9 mouse cellular contexts compared by ENCODE assay signal in the genomic region with DNA sequence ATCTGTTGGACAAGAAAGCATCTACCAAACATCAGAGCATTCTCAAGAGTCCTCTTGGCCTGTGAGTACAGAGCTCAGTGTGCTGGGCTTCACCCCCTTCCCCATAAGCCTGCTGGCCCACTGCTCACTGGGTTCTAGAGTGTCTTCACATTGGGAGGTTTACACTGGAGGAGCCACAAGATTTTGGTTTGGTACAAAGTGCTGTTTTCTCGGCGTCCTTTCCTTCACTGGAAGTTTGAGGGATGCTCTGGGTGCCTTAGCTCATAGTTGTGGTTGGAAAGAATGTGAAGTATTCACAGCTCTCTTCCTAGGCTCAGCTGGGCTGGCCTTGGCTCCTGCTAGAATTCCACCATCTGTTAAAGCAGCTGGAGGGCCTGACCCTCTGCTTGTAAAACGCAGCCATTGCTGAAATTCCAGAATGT. TPM values are rescaled to one million over a fixed set of nuclear protein-coding genes. Genes with fewer than 3 reads are reported as not detected.
A peak's percentile ranks its signal among the peaks of the same experiment; 100 is the strongest.
DNase-seq lines count a peak whose midpoint lies in the region; ATAC-seq and TF ChIP-seq lines count a peak whose summit lies in the region.
"Had no signal": no experiment of that assay in that cellular context is flagged by ENCODE, and none has a peak within 500 bp of the region (broad histone marks: within the 10 kb centered on the region; RNA-seq: fewer than 3 reads in every experiment).

No protein-coding gene starts in this region.

- TF ChIP-seq POLR2A in embryonic fibroblast, embryonic 13.5 days (IDR thresholded peaks at IDR 0.05; ENCODE audit: low read depth, low read length): no peak

- H3K4me1 ChIP-seq in embryonic fibroblast, embryonic 13.5 days (ENCODE audit: control insufficient read depth, insufficient read depth, low read length): peaks cover 15% of the 10 kb centered on the region

- no peak for TF ChIP-seq CTCF in embryonic fibroblast, embryonic 13.5 days (IDR thresholded peaks at IDR 0.05; ENCODE audit: borderline replicate concordance, insufficient read depth, low read length)

- ATAC-seq in inflammation-experienced regulatory T-cells, adult 6 months: no peak

- no peak overlapping the region for H3K4me3 ChIP-seq in embryonic fibroblast, embryonic 13.5 days (ENCODE audit: insufficient read depth, low read length)
- H3K4me3 ChIP-seq: megakaryocyte, embryonic 14.5 days had no signal

- H3K27ac ChIP-seq in embryonic fibroblast, embryonic 13.5 days (ENCODE audit: insufficient read depth, low read length): peak overlapping the region; percentile 80

- DNase-seq in adrenal gland, postnatal 14 days: peak; percentile 37
- DNase-seq in adrenal gland, postnatal 10 days: no peak
- peak; percentile 55 for DNase-seq in heart, postnatal 4 days
- peak; percentile 80 for DNase-seq in lung, postnatal 10 days
- DNase-seq in T-cell, adult 2 months (ENCODE audit: low spot score): no peak
- no peak for DNase-seq in frontal cortex, postnatal 10 days (ENCODE audit: low spot score in 2 of 2)

RNA-seq across cellular contexts. Expression of a gene that starts 5.5 kb away (rescaled TPM):
- 32.2 and 33.6 TPM in 2 replicates for total RNA-seq in adrenal gland, postnatal 14 days (2021)
- total RNA-seq in adrenal gland, postnatal 10 days (2021): 10 to 100 TPM; 36.8 to 38.5 TPM
- polyA plus RNA-seq in embryonic fibroblast, embryonic 13.5 days (2011; ENCODE audit: insufficient read length, low read depth, missing spikeins): 16.5 and 20.4 TPM in 2 replicates
- total RNA-seq in heart, postnatal 4 days (2021): 10 to 100 TPM; 22.8 to 25.2 TPM
- 10 to 100 TPM; 27.1 to 43.4 (median 31.9) TPM for polyA plus RNA-seq in inflammation-experienced regulatory T-cells, adult 6 months (2017; shearing (Covaris generic))

RNA-seq across cellular contexts. Expression of a gene that starts 5.6 kb away (rescaled TPM):
- total RNA-seq in adrenal gland, postnatal 14 days (2021): 44.0 and 49.4 TPM in 2 replicates
- 10 to 100 TPM; 48.2 to 55.3 TPM for total RNA-seq in adrenal gland, postnatal 10 days (2021)
- 79.4 and 113 TPM in 2 replicates for polyA plus RNA-seq in embryonic fibroblast, embryonic 13.5 days (2011; ENCODE audit: insufficient read length, low read depth, missing spikeins)
- 10 to 100 TPM; 55.3 to 56.0 TPM for total RNA-seq in heart, postnatal 4 days (2021)
- polyA plus RNA-seq in inflammation-experienced regulatory T-cells, adult 6 months (2017; shearing (Covaris generic)): under 1 TPM; 0.36 to 0.90 (median 0.47) TPM

RNA-seq across cellular contexts. Expression of a gene that starts 14.7 kb away (rescaled TPM):
- total RNA-seq in adrenal gland, postnatal 14 days (2021): not detected in 2 replicates
- total RNA-seq in adrenal gland, postnatal 10 days (2021): not detected
- not detected in 2 replicates for polyA plus RNA-seq in embryonic fibroblast, embryonic 13.5 days (2011; ENCODE audit: insufficient read length, low read depth, missing spikeins)
- not detected for total RNA-seq in heart, postnatal 4 days (2021)
- polyA plus RNA-seq in inflammation-experienced regulatory T-cells, adult 6 months (2017; shearing (Covaris generic)): under 1 TPM in 1 of 3 experiments, not detected in 2; 0.27 TPM

RNA-seq across cellular contexts. Expression of a gene that starts 22.6 kb away (rescaled TPM):
- total RNA-seq in adrenal gland, postnatal 14 days (2021): not detected in 2 replicates
- not detected for total RNA-seq in adrenal gland, postnatal 10 days (2021)
- not detected in 2 replicates for polyA plus RNA-seq in embryonic fibroblast, embryonic 13.5 days (2011; ENCODE audit: insufficient read length, low read depth, missing spikeins)
- total RNA-seq in heart, postnatal 4 days (2021): not detected
- polyA plus RNA-seq in inflammation-experienced regulatory T-cells, adult 6 months (2017; shearing (Covaris generic)): under 1 TPM in 1 of 3 experiments, not detected in 2; 0.83 TPM

RNA-seq across cellular contexts. Expression of a gene that starts 43.7 kb away (rescaled TPM):
- total RNA-seq in adrenal gland, postnatal 14 days (2021): 36.6 and 42.0 TPM in 2 replicates
- total RNA-seq in adrenal gland, postnatal 10 days (2021): 10 to 100 TPM; 36.3 to 36.7 TPM
- 45.3 and 45.8 TPM in 2 replicates for polyA plus RNA-seq in embryonic fibroblast, embryonic 13.5 days (2011; ENCODE audit: insufficient read length, low read depth, missing spikeins)
- 10 to 100 TPM; 33.8 to 35.8 TPM for total RNA-seq in heart, postnatal 4 days (2021)
- polyA plus RNA-seq in inflammation-experienced regulatory T-cells, adult 6 months (2017; shearing (Covaris generic)): 100 to 1,000 TPM; 103 to 142 (median 121) TPM

Comparison
In these comparisons a context has a peak if more than half of its experiments do, and no peak if none do; other contexts are left out.
1. DNase-seq: peak in adrenal gland, postnatal 14 days (single experiment), heart, postnatal 4 days (single experiment) and lung, postnatal 10 days (single experiment); none in adrenal gland, postnatal 10 days (single experiment), T-cell, adult 2 months (single experiment) and frontal cortex, postnatal 10 days (0 of 2).